Mouse (Mus musculus): ENCODE data around the gene Gm44579. TPM values are rescaled to one million over a fixed set of nuclear protein-coding genes. Genes with fewer than 3 reads are reported as not detected.
A peak's percentile ranks its signal among the peaks of the same experiment; 100 is the strongest.

Gene Gm44579
- polyA plus RNA-seq, 2 experiments = not detected

DNA sequence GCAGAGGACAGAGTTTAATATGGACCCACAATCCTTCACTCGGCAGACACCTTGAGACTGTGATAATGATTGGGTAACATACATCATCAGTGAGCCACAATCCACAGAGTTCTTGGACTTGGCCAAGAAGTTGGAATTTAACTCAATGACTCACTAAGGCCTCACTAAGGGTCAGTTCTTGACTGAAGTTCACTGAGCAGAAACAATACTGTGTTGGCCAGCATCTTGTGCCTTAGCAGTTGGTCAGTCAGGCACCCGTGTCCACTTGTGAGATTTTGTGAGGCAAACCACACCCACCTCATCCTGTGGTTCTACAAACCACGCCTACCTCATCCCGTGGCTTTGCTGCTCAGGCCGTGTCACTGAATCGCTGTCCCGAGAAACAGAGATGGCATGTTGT is 11.1 kb downstream of the Gm44579 start:
- Histone ChIP-seq H3K36me3 (ENCODE audit: control insufficient read depth, insufficient read depth, low read length) (no peaks in the 10 kb centered on the region), H3K4me1 (ENCODE audit: control insufficient read depth, insufficient read depth, low read length) (no peaks in the 10 kb centered on the region), H3K9ac (ENCODE audit: low read depth, low read length, severe bottlenecking) (no peak overlapping the region), H3K4me3 (replicated peaks; ENCODE audit: low read length) (no peak overlapping the region), H3K9me3 (ENCODE audit: control insufficient read depth, low read length) (no peaks in the 10 kb centered on the region), H3K27ac (replicated peaks; ENCODE audit: low read depth, low read length) (no peak overlapping the region), H3K27me3 (ENCODE audit: control insufficient read depth, insufficient read depth, low read length) (no peaks in the 10 kb centered on the region), H3K4me2 (replicated peaks; ENCODE audit: low read depth, low read length, severe bottlenecking) (no peak overlapping the region)
- ATAC-seq (ENCODE audit: low FRiP score, low read depth) (no peak), DNase-seq (ENCODE audit: low spot score) (no peak)
- WGBS = 84% methylated on average over 7 of the region's 7 CpGs
- TF ChIP-seq POLR2A (IDR thresholded peaks at IDR 0.05; ENCODE audit: borderline replicate concordance, extremely low read depth, insufficient read depth, insufficient read length) = no peak

DNA sequence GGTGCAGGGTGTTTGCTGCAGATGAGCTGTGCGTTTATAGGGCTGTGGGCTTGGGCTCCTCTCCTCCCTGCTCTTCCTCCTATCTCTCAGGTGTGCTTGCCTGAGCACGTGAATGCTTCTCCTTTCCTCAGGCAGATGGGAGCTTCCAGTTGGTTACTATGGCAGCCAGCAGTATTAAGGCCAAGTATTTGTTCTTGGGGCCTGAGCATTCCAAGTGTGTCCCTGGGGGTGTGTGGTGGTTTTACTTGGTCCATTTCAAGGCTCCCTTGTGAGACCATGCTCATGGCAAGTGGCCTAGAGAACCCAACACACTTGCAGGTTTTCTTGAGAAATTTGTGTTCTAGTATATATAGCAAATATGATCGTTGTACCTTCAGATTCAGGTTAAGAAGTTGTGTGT is 25.3 kb downstream of the Gm44579 start, which contains the start of gene Olfr288:
Gene Olfr288 (minus strand): TSS at position 101 of the 400 bp plus-strand sequence.
- DNase-seq (ENCODE audit: low spot score) = no peak
- Histone ChIP-seq H3K4me2 (replicated peaks; ENCODE audit: low read depth, low read length, severe bottlenecking) (no peak within 1 kb of the TSS), H3K36me3 (ENCODE audit: control insufficient read depth, insufficient read depth, low read length) (no peaks in the 10 kb centered on the region), H3K4me1 (ENCODE audit: control insufficient read depth, insufficient read depth, low read length) (no peaks in the 10 kb centered on the region), H3K4me3 (replicated peaks; ENCODE audit: low read length) (no peak within 1 kb of the TSS), H3K27me3 (ENCODE audit: control insufficient read depth, insufficient read depth, low read length) (no peaks in the 10 kb centered on the region), H3K9ac (ENCODE audit: low read depth, low read length, severe bottlenecking) (no peak within 1 kb of the TSS), H3K9me3 (ENCODE audit: control insufficient read depth, low read length) (no peaks in the 10 kb centered on the region), H3K27ac (replicated peaks; ENCODE audit: low read depth, low read length) (no peak within 1 kb of the TSS)
- ATAC-seq (ENCODE audit: low FRiP score, low read depth) = no peak
- 71% methylated on average over 3 of the region's 3 CpGs for WGBS
- TF ChIP-seq POLR2A (IDR thresholded peaks at IDR 0.05; ENCODE audit: borderline replicate concordance, extremely low read depth, insufficient read depth, insufficient read length) = no peak

DNA sequence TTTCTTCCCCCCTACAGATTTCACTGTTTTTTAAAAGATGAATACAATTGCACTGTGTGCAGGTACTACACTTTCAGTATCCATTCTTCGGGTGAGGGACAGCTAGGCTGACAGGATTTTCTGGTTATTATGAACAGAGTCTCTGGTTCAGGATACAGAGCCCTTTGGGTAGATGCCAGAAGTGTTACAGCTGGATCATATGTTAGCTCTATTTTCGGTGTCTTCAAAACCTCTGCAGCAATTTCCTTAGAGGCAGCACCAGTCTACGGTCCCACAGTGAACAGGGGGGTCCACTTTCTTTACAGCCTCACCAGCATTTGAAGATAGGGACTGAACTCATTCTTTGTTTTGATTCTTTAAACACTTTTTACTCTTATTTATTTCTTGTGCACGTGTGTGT is 36.3 kb downstream of the Gm44579 start:
- H3K4me1 ChIP-seq (ENCODE audit: control insufficient read depth, insufficient read depth, low read length) = no peaks in the 10 kb centered on the region
- no peak for ATAC-seq (ENCODE audit: low FRiP score, low read depth)
- H3K27ac ChIP-seq (replicated peaks; ENCODE audit: low read depth, low read length) = no peak overlapping the region
- H3K4me2 ChIP-seq (replicated peaks; ENCODE audit: low read depth, low read length, severe bottlenecking) = no peak overlapping the region
- no peak overlapping the region for H3K4me3 ChIP-seq (replicated peaks; ENCODE audit: low read length)
- 58% methylated on average over 4 of the region's 4 CpGs for WGBS
- peak; percentile 22 for DNase-seq (ENCODE audit: low spot score)
- H3K27me3 ChIP-seq (ENCODE audit: control insufficient read depth, insufficient read depth, low read length) = no peaks in the 10 kb centered on the region
- H3K9me3 ChIP-seq (ENCODE audit: control insufficient read depth, low read length) = no peaks in the 10 kb centered on the region
- no peak overlapping the region for H3K9ac ChIP-seq (ENCODE audit: low read depth, low read length, severe bottlenecking)
- no peak for TF ChIP-seq POLR2A (IDR thresholded peaks at IDR 0.05; ENCODE audit: borderline replicate concordance, extremely low read depth, insufficient read depth, insufficient read length)
- H3K36me3 ChIP-seq (ENCODE audit: control insufficient read depth, insufficient read depth, low read length) = no peaks in the 10 kb centered on the region

DNA sequence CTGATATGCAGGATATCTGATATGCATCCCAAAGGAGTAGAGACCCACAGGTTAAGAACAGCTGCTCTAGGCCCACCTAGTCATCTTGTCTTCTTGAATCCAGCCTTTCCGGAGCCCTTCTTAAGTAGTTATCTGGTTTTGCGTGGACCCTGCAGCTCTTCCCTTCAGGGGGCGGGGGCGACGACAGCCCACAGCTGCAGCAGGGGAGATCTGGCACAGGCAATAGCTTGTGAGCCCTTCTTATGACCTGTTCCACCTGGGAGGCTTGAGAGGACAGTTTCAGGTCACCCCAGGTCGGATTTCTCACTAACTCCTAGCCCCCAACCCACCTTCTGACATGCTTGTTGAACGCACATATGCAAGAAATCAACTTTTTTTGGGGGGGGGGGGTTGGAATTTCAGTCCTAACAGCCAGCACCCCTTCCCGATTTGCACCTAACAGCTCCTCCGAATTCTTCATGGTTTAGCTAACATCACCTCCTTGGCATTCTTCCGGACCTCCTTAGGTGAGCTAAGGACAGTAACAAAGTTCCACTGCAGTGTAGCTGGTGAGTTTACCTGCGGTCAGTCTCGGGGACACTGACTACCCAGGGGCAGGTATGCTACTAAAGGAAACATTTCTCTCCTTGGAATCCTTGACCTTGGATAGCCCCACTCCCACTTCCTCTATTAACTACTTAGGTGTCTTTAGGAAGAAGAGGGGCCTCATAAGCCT is 38.8 kb downstream of the Gm44579 start:
- Histone ChIP-seq H3K9me3 (ENCODE audit: control insufficient read depth, low read length) (no peaks in the 10 kb centered on the region), H3K4me2 (replicated peaks; ENCODE audit: low read depth, low read length, severe bottlenecking) (no peak overlapping the region), H3K4me1 (ENCODE audit: control insufficient read depth, insufficient read depth, low read length) (no peaks in the 10 kb centered on the region), H3K9ac (ENCODE audit: low read depth, low read length, severe bottlenecking) (no peak overlapping the region), H3K4me3 (replicated peaks; ENCODE audit: low read length) (no peak overlapping the region), H3K36me3 (ENCODE audit: control insufficient read depth, insufficient read depth, low read length) (no peaks in the 10 kb centered on the region), H3K27me3 (ENCODE audit: control insufficient read depth, insufficient read depth, low read length) (no peaks in the 10 kb centered on the region), H3K27ac (replicated peaks; ENCODE audit: low read depth, low read length) (no peak overlapping the region)
- TF ChIP-seq POLR2A (IDR thresholded peaks at IDR 0.05; ENCODE audit: borderline replicate concordance, extremely low read depth, insufficient read depth, insufficient read length) = no peak
- no peak for DNase-seq (ENCODE audit: low spot score)
- WGBS = 65% methylated on average over 12 of the region's 12 CpGs
- ATAC-seq (ENCODE audit: low FRiP score, low read depth) = no peak

DNA sequence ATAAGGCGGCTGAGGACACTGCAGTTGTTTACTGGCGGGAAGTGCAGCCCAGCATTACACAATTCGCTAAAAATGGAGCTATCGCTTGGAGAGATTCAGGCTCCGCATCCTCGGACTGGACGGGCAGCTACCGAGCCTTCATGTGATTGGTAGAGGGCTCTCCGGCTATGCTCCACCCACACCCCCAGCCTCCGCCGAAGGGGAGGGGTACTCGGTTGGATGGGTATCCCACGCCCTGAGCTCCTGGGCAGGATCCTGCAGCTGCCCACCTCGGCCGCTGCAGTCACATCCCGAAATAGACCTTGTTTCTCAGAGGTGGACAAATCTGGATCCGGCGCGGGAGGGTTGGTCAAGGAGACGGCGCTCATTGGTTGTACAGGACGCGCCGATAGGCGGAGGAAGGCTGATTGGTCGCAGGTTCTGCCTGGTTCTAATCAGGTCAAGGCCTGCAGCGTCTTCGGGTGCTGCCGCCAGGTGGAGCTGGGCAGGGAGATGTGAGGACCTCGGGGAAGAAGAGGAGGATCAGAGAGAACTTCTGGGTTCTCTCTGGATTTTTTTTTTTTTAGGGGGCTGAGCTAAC is 39.6 kb downstream of the Gm44579 start:
- ATAC-seq (ENCODE audit: low FRiP score, low read depth) = peak; percentile 97
- Histone ChIP-seq H3K27me3 (ENCODE audit: control insufficient read depth, insufficient read depth, low read length) (no peaks in the 10 kb centered on the region), H3K9me3 (ENCODE audit: control insufficient read depth, low read length) (no peaks in the 10 kb centered on the region), H3K4me1 (ENCODE audit: control insufficient read depth, insufficient read depth, low read length) (no peaks in the 10 kb centered on the region), H3K4me2 (replicated peaks; ENCODE audit: low read depth, low read length, severe bottlenecking) (peak overlapping the region; percentile 61), H3K27ac (replicated peaks; ENCODE audit: low read depth, low read length) (no peak overlapping the region), H3K4me3 (replicated peaks; ENCODE audit: low read length) (peak overlapping the region; percentile 50), H3K36me3 (ENCODE audit: control insufficient read depth, insufficient read depth, low read length) (no peaks in the 10 kb centered on the region), H3K9ac (ENCODE audit: low read depth, low read length, severe bottlenecking) (peak overlapping the region; percentile 36)
- WGBS = 0% methylated on average over 27 of the region's 30 CpGs
- DNase-seq (ENCODE audit: low spot score) = peak; percentile 91
- TF ChIP-seq POLR2A (IDR thresholded peaks at IDR 0.05; ENCODE audit: borderline replicate concordance, extremely low read depth, insufficient read depth, insufficient read length) = no peak
